Mouse (Mus musculus): ENCODE results near the gene Snd1.

Gene Snd1

GRCm38 (mm10) chr6:28862304-28862703 is 387.4 kb downstream of the Snd1 start:
- DNase-seq (ENCODE audit: extremely low spot score, low spot score) = no peak

GRCm38 (mm10) chr6:28864684-28865083 is 389.7 kb downstream of the Snd1 start:
- no peak for DNase-seq (ENCODE audit: extremely low spot score, low spot score)

GRCm38 (mm10) chr6:28865112-28865511 is 390.2 kb downstream of the Snd1 start:
- DNase-seq (ENCODE audit: extremely low spot score, low spot score) = no peak

GRCm38 (mm10) chr6:28866206-28866605 is 391.3 kb downstream of the Snd1 start:
- DNase-seq (ENCODE audit: extremely low spot score, low spot score) = no peak

- DNase-seq (ENCODE audit: extremely low spot score, low spot score) = no peak
These were observed 392.7 kb downstream of the Snd1 start for GRCm38 (mm10) chr6:28867516-28868251.

- no peak for DNase-seq (ENCODE audit: extremely low spot score, low spot score)
These were observed 396.9 kb downstream of the Snd1 start for GRCm38 (mm10) chr6:28871725-28872420.

GRCm38 (mm10) chr6:28872421-28872795 is 397.5 kb downstream of the Snd1 start:
- DNase-seq (ENCODE audit: extremely low spot score, low spot score) = no peak

- no peak for DNase-seq (ENCODE audit: extremely low spot score, low spot score)
These were observed 399.1 kb downstream of the Snd1 start for GRCm38 (mm10) chr6:28874053-28874452.

GRCm38 (mm10) chr6:28874759-28875158 is 399.8 kb downstream of the Snd1 start:
- DNase-seq (ENCODE audit: extremely low spot score, low spot score) = no peak

GRCm38 (mm10) chr6:28875333-28875732 is 400.4 kb downstream of the Snd1 start:
- DNase-seq (ENCODE audit: extremely low spot score, low spot score) = no peak

- DNase-seq (ENCODE audit: extremely low spot score, low spot score) = no peak
These were observed 401.6 kb downstream of the Snd1 start for GRCm38 (mm10) chr6:28876492-28876891.

- no peak for DNase-seq (ENCODE audit: extremely low spot score, low spot score)
These were observed 403.2 kb downstream of the Snd1 start for GRCm38 (mm10) chr6:28877945-28878666.

- DNase-seq (ENCODE audit: extremely low spot score, low spot score) = no peak
These were observed 404.4 kb downstream of the Snd1 start for GRCm38 (mm10) chr6:28879315-28879714.

GRCm38 (mm10) chr6:28880909-28881308 is 406.0 kb downstream of the Snd1 start:
- no peak for DNase-seq (ENCODE audit: extremely low spot score, low spot score)

- no peak for DNase-seq (ENCODE audit: extremely low spot score, low spot score)
These were observed 408.6 kb downstream of the Snd1 start for GRCm38 (mm10) chr6:28883518-28883917.

- no peak for DNase-seq (ENCODE audit: extremely low spot score, low spot score)
These were observed 411.9 kb downstream of the Snd1 start for GRCm38 (mm10) chr6:28886724-28887440.

GRCm38 (mm10) chr6:28890426-28890825 is 415.5 kb downstream of the Snd1 start:
- DNase-seq (ENCODE audit: extremely low spot score, low spot score) = no peak

GRCm38 (mm10) chr6:28891480-28891879 is 416.5 kb downstream of the Snd1 start:
- no peak for DNase-seq (ENCODE audit: extremely low spot score, low spot score)

- DNase-seq (ENCODE audit: extremely low spot score, low spot score) = no peak
These were observed 420.1 kb downstream of the Snd1 start for GRCm38 (mm10) chr6:28895004-28895515.

- no peak for DNase-seq (ENCODE audit: extremely low spot score, low spot score)
These were observed 420.8 kb downstream of the Snd1 start for GRCm38 (mm10) chr6:28895726-28896125.

- peak; percentile 51 for DNase-seq (ENCODE audit: extremely low spot score, low spot score)
These were observed 421.9 kb downstream of the Snd1 start for GRCm38 (mm10) chr6:28896762-28897320.
